Mouse (Mus musculus) C2C12 (cell line): ENCODE measurements around the gene Galk2.

ENCODE experiments used
- CEBPB ChIP-seq: IDR thresholded peaks from one replicate; pipeline ENCODE4 v1.6.1; 2011; ENCODE audit warnings: low read depth, mild to moderate bottlenecking, control low read depth, moderate library complexity
- CTCF ChIP-seq: IDR thresholded peaks from one replicate; pipeline ENCODE4 v1.5.1; 2011; ENCODE audit not compliant: control insufficient read depth, insufficient read depth, insufficient read length
- MYOD1 ChIP-seq: IDR thresholded peaks from one replicate; pipeline ENCODE4 v1.6.1; 2011; ENCODE audit warnings: low read depth; ENCODE audit not compliant: control insufficient read depth, insufficient read length
- USF1 ChIP-seq: IDR thresholded peaks from one replicate; pipeline ENCODE4 v1.6.1; 2011; ENCODE audit warnings: low read depth, mild to moderate bottlenecking, control low read depth, moderate library complexity

DNA sequence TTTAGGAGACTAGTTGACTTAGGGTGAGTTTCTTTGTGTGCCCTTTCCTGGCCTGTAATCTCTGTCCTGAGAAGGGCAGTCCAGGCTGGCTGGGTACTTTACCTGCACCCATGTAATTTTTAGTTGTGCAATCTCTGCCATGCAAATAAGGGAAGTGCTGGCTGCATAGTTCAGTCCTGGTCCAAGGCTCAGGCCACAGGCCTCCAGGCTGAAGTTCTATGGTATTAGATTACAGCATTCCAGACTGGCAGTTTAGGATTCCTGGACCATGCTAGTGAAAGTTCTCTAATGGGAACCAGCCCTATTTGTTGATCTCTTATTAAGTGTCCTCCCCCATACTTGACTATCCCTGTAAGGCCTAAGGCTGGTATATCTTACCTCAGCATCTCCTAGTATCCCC lies 73.8 kb downstream of the Galk2 start:
- peak; percentile 96 for TF ChIP-seq CEBPB
- TF ChIP-seq USF1, result no peak
- TF ChIP-seq CTCF, result no peak
- no peak for TF ChIP-seq MYOD1
